Mouse (Mus musculus) c-Kit-negative CD71-positive TER-119-positive erythroid progenitor cells, embryonic 14.5 days (primary cell): ENCODE data around the gene Zbtb21.
"Not testable (repeated sequence)": the region's sequence is repeated elsewhere in the genome, so short reads cannot be mapped to it uniquely, and the experiment has no call there.

ENCODE experiments used
- DNase-seq: peaks from one replicate; pipeline ENCODE4 v3.0.0-alpha.2; 2013; ENCODE audit warnings: low read depth, low spot score

The Zbtb21 gene

GRCm38 (mm10) chr16:97962151-97962948 is at the start of gene Zbtb21, which contains the start of gene C2cd2:
Gene Zbtb21, minus strand, starts transcription at chr16:97962622.
Gene C2cd2, minus strand, starts transcription at chr16:97962598.
- peak; percentile 83 for DNase-seq

- DNase-seq, result not testable (repeated sequence)
Measured at GRCm38 (mm10) chr16:97997383-97997731, 34.9 kb upstream of the Zbtb21 start.

DNA sequence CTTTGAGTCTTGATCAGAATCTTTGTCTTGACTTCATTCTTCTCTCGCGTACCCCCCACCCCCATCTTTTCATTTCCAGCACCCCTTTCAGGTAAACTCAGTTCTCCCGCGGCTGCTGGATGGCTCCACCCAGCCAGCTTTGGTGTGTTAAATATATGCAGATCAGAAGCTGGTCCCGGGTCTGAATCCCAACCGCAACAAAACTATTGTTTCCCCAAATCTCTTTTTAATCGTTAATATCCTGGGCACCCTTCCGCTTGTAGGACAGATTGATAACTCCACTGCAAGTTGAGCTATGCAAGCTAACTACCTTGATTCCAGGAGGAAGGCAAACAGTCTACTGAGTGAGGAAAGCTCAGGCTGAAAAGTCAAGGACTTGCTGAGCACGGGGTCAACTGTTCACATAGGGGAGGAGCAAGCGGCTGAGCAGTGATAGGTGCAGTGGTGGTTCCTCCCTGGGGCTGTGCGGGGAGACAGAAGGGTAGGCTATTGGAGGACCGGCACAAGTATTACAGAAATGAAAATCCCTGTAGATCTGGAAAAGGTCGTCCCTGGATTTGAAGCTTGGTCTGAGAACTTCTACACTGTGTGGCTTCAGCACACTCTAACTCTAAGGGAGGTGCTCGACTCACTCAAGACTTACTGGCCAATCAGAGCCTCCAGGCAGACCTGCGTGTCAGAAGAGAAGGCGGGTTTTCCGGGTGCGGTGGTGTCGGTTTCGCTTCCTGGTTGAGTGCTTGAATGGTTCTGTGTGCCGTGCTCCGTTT is 34.4 kb upstream of the Zbtb21 start, which contains the start of gene B230307C23Rik:
Gene B230307C23Rik (plus strand): TSS at position 700 of the 767 bp plus-strand sequence.
- DNase-seq, result peak; percentile 76

DNA sequence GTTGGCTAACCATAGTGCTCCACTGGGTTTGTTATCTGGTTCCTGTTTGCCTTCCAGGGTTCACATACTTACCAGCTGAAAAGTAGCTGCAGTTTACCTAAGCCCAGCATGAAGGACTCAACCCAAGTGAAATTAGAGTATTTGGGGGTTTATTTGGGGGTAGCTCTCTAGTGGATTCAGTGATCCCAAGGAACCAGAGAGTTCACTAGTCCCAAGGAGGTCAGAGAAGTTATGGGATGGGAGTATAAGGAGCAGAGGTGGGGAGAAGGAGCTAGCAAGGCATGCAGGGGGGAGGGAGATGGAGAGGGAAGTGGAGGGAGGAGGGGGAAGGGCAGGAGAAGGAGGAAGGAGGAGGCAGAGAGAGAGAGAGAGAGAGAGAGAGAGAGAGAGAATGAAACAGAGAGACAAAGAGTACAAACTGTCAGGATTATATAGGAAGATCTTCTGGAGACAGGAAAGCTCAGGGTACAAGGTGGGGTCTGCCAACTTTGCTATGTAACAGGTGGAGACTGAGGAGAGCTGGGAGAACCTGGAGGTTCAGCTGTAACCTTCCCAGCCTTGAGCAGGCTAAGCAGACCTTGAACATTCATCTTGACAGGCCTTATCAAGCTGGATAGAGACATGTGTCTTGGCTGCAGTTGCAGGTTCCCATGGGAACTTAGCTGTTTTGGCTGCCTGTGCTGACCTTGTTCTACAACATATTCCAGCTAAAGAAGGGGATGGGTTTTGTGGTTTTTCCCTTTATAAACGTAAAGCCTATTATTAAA is 33.6 kb upstream of the Zbtb21 start:
- DNase-seq, result no peak

DNA sequence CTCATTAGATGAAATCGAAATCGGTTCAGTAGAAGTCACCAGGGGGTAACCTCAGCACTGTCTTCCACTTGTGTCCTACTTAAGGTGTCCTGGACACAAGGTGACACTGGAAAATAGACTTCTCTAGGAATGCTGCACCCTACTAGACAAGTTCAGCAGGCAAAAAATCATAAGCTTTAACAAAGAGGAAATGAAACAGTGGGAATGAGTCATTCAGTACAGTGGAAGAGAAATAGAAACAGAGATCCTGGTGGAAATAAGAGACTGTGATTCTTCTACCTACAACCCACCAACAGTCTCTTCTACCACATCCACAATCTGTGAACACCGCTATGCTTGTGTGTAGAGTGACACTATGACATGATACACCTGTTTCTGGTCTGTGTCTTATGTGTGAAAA is 30.1 kb upstream of the Zbtb21 start:
- not testable (repeated sequence) for DNase-seq

DNA sequence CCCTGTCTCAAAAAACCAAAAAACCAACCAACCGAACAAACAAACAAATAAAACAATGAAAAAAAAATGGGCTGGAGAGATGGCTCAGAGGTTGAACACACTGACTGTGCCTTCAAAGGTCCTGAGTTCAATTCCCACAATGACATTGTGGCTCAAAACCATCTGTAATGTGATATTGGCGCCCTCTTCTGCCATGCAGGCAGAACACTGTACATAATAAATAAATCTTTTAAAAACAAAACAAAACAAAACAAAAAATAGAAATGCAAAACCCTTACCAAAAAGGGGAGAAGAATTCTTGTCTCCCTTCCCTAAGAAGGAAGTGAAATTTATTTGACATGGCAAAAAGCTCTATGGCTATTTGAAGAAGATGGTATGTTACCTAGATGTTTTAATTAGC is 29.1 kb upstream of the Zbtb21 start:
- no peak for DNase-seq

DNA sequence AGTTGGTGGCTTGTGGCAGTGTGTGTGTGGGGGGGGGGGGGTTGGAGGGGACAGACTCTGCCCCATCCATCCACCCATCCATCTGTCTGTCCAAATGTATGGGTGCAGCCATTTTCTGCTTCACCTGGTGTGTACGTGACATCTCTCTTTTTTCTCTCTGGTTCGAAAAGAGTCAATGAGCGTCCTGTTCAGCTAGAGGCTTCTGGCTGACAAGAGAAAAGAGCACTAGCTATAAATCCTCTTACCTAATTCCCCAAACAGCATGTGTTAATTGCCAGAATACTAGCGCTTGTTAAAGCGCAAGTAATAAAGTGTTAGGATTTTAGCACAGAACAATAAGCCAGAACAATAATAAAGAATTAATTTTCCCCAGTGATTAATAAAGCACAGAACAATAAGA is 22.2 kb upstream of the Zbtb21 start:
- no peak for DNase-seq

DNA sequence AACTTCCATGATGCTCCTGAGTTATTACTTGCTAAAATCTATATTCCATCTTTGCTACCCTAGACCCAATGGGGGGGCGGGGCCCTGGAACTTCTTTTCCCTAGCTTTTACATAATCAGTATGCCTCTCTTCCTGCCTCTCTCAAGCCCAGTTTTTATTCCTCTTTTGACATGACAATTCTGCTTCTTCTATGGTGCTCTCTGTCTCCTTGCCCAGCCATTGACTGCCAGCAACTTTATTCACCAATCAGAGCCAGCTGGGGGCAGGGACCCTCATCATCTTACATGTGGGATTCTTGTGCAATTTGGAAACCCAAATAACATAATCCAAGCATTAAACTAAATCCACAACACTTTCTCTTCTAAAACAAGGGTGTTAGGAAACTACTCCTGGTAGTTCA is 18.9 kb upstream of the Zbtb21 start:
- DNase-seq, result no peak

- DNase-seq, result no peak
Measured at GRCm38 (mm10) chr16:97977722-97978121, 15.3 kb upstream of the Zbtb21 start.

GRCm38 (mm10) chr16:97977277-97977676 is 14.9 kb upstream of the Zbtb21 start:
- DNase-seq, result no peak

DNA sequence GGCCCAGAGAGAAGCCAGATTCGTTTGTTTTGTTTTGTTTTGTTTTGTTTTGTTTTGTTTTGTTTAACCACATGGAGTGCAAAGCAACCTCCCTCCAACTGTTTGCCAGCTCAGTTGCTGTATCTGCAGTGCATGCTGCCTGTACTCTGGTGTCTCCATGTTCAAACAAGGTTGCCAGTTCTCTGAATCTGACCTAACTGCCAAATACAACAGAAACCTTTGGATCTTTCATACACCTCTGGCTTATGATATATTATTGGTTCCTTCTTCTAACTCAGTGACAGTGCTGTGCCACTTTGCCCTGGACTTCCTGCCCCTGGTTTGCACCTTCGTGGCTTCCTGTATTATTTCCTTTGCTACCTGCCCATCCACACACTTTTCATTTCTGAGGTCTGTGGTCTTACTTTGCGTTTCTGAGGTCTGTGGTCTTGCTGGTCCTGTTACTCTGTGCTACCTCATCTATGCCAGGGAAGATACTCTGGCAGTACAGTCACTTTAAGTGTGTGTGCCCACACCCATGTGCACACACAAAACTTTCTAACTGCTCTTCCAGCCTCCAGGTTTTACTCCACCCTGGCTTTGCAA is 1.6 kb upstream of the Zbtb21 start:
- no peak for DNase-seq

DNA sequence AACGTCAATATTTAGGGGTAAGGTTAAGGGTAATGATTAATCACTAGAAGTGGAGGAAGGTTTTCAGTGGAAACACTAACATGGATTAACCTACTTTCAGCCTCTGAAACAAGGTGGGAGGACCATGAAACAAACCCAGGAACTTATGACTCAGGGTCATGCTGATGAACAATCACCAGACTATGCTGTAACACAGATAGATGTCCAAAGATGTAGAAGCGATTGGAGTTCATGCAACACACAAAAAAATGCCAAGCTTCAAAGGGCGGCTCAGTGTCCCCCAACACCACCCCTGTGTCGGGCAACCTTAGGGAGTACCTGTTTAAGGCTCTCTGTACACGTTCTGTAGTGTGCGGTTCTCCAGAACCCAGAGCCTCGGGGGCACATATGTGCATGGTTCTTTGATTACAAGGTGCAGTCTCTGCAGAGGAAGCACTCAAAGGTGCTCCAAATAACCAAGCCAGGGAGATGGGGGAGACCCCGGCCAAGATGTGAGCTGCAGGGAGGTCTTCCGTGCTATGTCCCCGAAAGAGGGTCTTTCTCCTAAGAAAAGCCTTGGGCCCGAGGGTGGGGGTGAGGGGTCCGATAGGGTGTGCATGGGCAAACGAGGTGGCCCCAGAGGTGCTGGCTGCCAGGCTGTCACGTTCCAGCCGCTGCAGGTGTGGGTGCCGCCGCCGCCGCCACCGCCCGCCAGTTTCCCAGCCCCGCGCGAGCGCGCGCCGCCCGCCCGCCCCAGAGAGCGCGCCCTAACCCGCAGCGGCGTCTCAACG is 856 bp downstream of the Zbtb21 start:
- no peak for DNase-seq

- DNase-seq, result no peak
Measured at GRCm38 (mm10) chr16:97960348-97960747, 2.1 kb downstream of the Zbtb21 start.

DNA sequence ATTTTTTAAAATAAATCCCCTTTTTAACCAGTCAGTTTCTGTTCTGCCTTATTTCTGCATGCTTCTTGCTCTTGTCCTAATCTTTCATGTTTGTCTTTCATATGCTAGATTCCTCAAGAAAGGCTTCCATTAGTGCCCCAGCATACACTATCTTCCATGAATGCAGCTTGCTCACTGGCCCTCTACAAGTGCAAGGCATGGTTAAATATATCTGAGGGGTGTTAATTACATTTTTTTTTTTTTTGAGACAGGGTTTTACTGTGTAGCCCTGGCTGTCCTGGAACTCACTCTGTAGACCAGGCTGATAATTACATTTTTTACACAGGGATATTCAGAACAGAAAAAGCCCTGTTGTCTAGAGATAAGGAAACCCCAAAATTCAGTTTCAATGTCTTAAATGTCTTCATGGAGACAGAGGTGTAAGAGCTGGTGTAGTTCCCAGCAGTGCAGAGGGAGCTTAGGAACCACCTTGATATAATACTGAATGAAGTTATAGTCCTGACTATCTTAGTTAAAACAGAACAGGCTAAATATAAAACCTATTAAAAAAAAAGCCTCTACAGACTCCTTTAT is 3.9 kb downstream of the Zbtb21 start:
- DNase-seq, result no peak

- DNase-seq, result no peak
Measured at GRCm38 (mm10) chr16:97957626-97958025, 4.8 kb downstream of the Zbtb21 start.

DNA sequence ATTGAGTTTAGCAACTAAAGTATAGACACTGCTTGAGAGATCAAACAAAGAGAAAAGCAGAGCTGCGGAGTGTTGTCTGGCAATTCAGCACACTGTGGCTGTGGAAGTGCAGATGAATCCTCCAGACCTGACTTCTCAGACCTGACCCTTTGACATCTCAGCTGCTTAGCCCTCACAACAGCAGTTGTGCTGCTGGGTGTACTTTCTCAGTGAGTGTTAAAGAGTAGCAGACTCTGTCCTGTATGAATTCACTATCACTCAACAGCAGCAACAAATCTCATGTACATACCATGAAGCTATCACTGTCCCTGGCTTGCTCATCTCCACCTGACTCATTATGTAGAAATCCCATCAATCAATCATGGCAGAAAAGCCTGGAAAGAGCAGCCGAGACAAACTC is 6.4 kb downstream of the Zbtb21 start:
- DNase-seq, result no peak

- DNase-seq, result no peak
Measured at GRCm38 (mm10) chr16:97953300-97953699, 9.1 kb downstream of the Zbtb21 start.

DNA sequence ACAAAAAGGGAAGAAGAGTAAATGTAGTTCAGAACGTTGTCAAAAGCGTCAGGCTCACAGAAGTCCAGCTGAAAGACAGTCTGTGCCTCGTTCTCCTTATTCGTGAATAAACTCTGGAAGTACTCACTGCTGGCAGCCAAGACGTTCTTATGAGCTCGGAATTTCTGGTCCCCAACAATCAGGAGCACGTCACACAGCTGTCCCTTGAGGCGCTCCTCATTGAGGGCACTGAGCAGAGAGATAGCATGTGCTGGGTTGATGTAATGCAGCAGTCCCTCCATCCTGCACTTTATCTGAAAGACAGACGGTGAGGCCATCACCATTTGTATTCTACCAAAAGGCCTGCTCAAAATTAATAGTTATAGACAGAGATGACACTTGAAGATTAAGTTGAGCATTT is 9.6 kb downstream of the Zbtb21 start:
- no peak for DNase-seq

- DNase-seq, result no peak
Measured at GRCm38 (mm10) chr16:97952371-97952770, 10.1 kb downstream of the Zbtb21 start.

- no peak for DNase-seq
Measured at GRCm38 (mm10) chr16:97950061-97950460, 12.4 kb downstream of the Zbtb21 start.

DNA sequence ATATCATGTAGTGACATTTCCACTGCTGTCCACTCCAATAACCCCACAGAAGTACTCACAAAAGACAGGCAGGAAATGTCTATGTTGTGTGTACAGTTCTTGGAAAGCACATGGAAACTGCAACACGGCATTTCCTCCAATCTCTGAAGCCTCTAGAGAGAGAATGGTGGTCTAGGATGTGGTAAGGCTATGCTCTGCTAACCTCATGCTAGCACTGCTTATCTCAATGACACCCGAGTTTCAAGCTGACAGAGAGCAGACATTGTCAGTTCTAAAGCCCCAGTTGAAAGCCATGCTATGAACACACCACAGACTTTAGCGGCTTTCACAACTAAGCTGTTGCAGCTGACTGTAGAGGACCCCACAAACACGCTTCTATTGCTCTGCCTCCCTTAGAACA is 13.6 kb downstream of the Zbtb21 start:
- no peak for DNase-seq
